Mouse (Mus musculus) liver, embryonic 14.5 days (tissue): ENCODE measurements around the gene Ybx1. TPM values are rescaled to one million over a fixed set of nuclear protein-coding genes. Genes with fewer than 3 reads are reported as not detected.

ENCODE experiments used
- ATAC-seq: fragments of 200-750 bp; cut with Nextera tagmentation; 2 replicates; pipeline ENCODE4 v1.8.0; 2017; ENCODE audit warnings: moderate number of reproducible peaks, mild to moderate bottlenecking, moderate library complexity; ENCODE audit not compliant: insufficient read depth
- DNase-seq, 3 experiments: peaks; one replicate each; pipeline ENCODE4 v3.0.0-alpha.2; 2012 to 2013; ENCODE audit warnings: low read depth in 3 of 3, low spot score in 3 of 3
- H3K27ac ChIP-seq: fragments of 300-500 bp; sonication (generic); 2 replicates; pipeline ENCODE4 v1.5.1; 2014; ENCODE audit warnings: moderate library complexity, mild to moderate bottlenecking, control low read depth, inconsistent platforms
- H3K27me3 ChIP-seq: fragments of 300-500 bp; sonication (generic); 2 replicates; pipeline ENCODE4 v1.6.1; 2014; ENCODE audit warnings: mild to moderate bottlenecking, low read length, moderate library complexity; ENCODE audit not compliant: control insufficient read depth, insufficient read depth
- H3K36me3 ChIP-seq: fragments of 300-500 bp; sonication (generic); replicated peaks from 2 replicates; pipeline ENCODE4 v1.6.1; 2014; ENCODE audit warnings: low read depth; ENCODE audit not compliant: control insufficient read depth, insufficient read depth
- H3K4me1 ChIP-seq, 2 experiments: fragments of 200-500 bp in 1 of 2; fragments of 300-500 bp in 1 of 2; sonication (generic) in 1 of 2; replicated peaks; 2 replicates each; pipeline ENCODE4 v1.6.1; 2012 to 2014; ENCODE audit warnings: antibody characterized with exemption in 1 of 2, inconsistent platforms in 1 of 2, low read length in 1 of 2; ENCODE audit not compliant: control insufficient read depth in 2 of 2, insufficient read depth in 2 of 2
- H3K4me2 ChIP-seq: fragments of 300-500 bp; sonication (generic); 2 replicates; pipeline ENCODE4 v1.6.1; 2014; ENCODE audit warnings: low read depth, mild to moderate bottlenecking, control low read depth, moderate library complexity
- H3K4me3 ChIP-seq, 2 experiments: fragments of 200-500 bp in 1 of 2; fragments of 300-500 bp in 1 of 2; sonication (generic) in 1 of 2; 2 replicates each; pipeline ENCODE4 v1.5.1; 2012 to 2014; ENCODE audit warnings: low read depth in 2 of 2, low read length in 2 of 2, mild to moderate bottlenecking in 2 of 2, control low read depth in 1 of 2, inconsistent platforms in 1 of 2, moderate library complexity in 1 of 2; ENCODE audit not compliant: insufficient read depth in 1 of 2
- H3K9ac ChIP-seq: fragments of 300-500 bp; sonication (generic); replicated peaks from 2 replicates; pipeline ENCODE4 v1.6.1; 2014; ENCODE audit warnings: mild to moderate bottlenecking, control low read depth, moderate library complexity
- H3K9me3 ChIP-seq: fragments of 300-500 bp; sonication (generic); 2 replicates; pipeline ENCODE4 v1.6.1; 2016; ENCODE audit warnings: low read length, mixed read lengths; ENCODE audit not compliant: control insufficient read depth
- CTCF ChIP-seq: IDR thresholded peaks from 2 replicates; pipeline ENCODE4 v1.5.1; 2016; ENCODE audit warnings: antibody characterized with exemption, low read depth, control low read depth
- EP300 ChIP-seq: IDR thresholded peaks from 2 replicates; pipeline ENCODE4 v1.6.1; 2016; ENCODE audit warnings: antibody characterized with exemption, low read depth
- WGBS: fragments of 180-500 bp; shearing (Covaris S2); extraction: QIAGEN DNeasy Blood & Tissue Kit; methylation state at CpG from one replicate; pipeline ENCODE4 v1.1.7; 2014; ENCODE audit not compliant: insufficient replicate concordance; 5-methylcytosine and 5-hydroxymethylcytosine counted together
- polyA plus RNA-seq, 2 experiments: library from polyadenylated mRNA; depleted of rRNA in 1 of 2; stranded (reverse) in 1 of 2; unstranded in 1 of 2; fragments of >200 nt; fragmentation: Nextera tagmentation in 1 of 2; extraction: Ambion mirVana in 1 of 2; gene quantifications; 2 replicates each; pipeline versions ENCODE4 v1.2.1 to v1.2.3; 2012 to 2014

Ybx1 gene
- polyA plus RNA-seq, 2 experiments, result 250 to 297 TPM

GRCm38 (mm10) chr4:119300761-119301160 lies 6.4 kb upstream of the Ybx1 start:
- WGBS, result 69% methylated on average over 3 of the region's 3 CpGs
- DNase-seq (no peak), ATAC-seq (no peak)
- TF ChIP-seq EP300 (no peak), CTCF (no peak)
- Histone ChIP-seq H3K36me3 (no peaks in the 10 kb centered on the region), H3K9me3 (no peaks in the 10 kb centered on the region), H3K9ac (no peak overlapping the region), H3K4me2 (no peak overlapping the region), H3K27me3 (no peaks in the 10 kb centered on the region), H3K4me3 (no peak overlapping the region), H3K27ac (no peak overlapping the region), H3K4me1 (no peaks in the 10 kb centered on the region)

GRCm38 (mm10) chr4:119297361-119297760 lies 3.0 kb upstream of the Ybx1 start:
- H3K27me3 ChIP-seq, result no peaks in the 10 kb centered on the region
- H3K27ac ChIP-seq, result no peak overlapping the region
- H3K4me3 ChIP-seq, result no peak overlapping the region
- H3K9ac ChIP-seq, result no peak overlapping the region
- TF ChIP-seq EP300, result no peak
- no peak for TF ChIP-seq CTCF
- no peaks in the 10 kb centered on the region; the same call in 1 of the 2 replicates for H3K36me3 ChIP-seq
- H3K4me2 ChIP-seq, result no peak overlapping the region
- 62% methylated on average over 2 of the region's 2 CpGs for WGBS
- DNase-seq (no peak), ATAC-seq (no peak)
- H3K4me1 ChIP-seq, result peaks cover 5 to 7% of the 10 kb centered on the region in 2 experiments
- H3K9me3 ChIP-seq, result no peaks in the 10 kb centered on the region

- Histone ChIP-seq H3K27ac (peak overlapping the region; percentile 20), H3K4me1 (peaks cover 7 to 8% of the 10 kb centered on the region in 2 experiments), H3K4me2 (peak overlapping the region; percentile 86), H3K27me3 (no peaks in the 10 kb centered on the region), H3K36me3 (peaks cover 2% of the 10 kb centered on the region), H3K9me3 (no peaks in the 10 kb centered on the region), H3K4me3 (peak overlapping the region; percentile 64 to 92), H3K9ac (peak overlapping the region; percentile 64)
- TF ChIP-seq CTCF (no peak), EP300 (no peak)
- ATAC-seq (no peak), DNase-seq (no peak)
- 4% methylated on average over 6 of the region's 6 CpGs for WGBS
Observed at GRCm38 (mm10) chr4:119295134-119295453, 690 bp upstream of the Ybx1 start.

- under 1% methylated on average over 78 of the region's 80 CpGs for WGBS
- Histone ChIP-seq H3K27ac (peak overlapping the region; percentile 61), H3K27me3 (no peaks in the 10 kb centered on the region), H3K4me2 (peak overlapping the region; percentile 99), H3K4me1 (peaks cover 9 to 10% of the 10 kb centered on the region in 2 experiments), H3K9ac (peak overlapping the region; percentile 87), H3K36me3 (peaks cover 8% of the 10 kb centered on the region), H3K9me3 (no peaks in the 10 kb centered on the region), H3K4me3 (peak overlapping the region; percentile 92 to 99)
- ATAC-seq, result peak; percentile 25; the same call in 1 of the 2 replicates
- no peak for DNase-seq
- TF ChIP-seq CTCF (no peak), EP300 (no peak)
Observed at GRCm38 (mm10) chr4:119293574-119294258, 688 bp downstream of the Ybx1 start.

- no peak for ATAC-seq
Observed at GRCm38 (mm10) chr4:119292771-119293573, 1.4 kb downstream of the Ybx1 start.

More at GRCm38 (mm10) chr4:119292771-119293573, 1.4 kb downstream of the Ybx1 start:
- Histone ChIP-seq H3K27me3 (no peaks in the 10 kb centered on the region), H3K27ac (peak overlapping the region; percentile 61), H3K36me3 (peaks cover 13% of the 10 kb centered on the region), H3K4me3 (peak overlapping the region; percentile 92 to 99), H3K9ac (peak overlapping the region; percentile 87), H3K9me3 (no peaks in the 10 kb centered on the region), H3K4me2 (peak overlapping the region; percentile 99), H3K4me1 (peaks cover 10 to 12% of the 10 kb centered on the region in 2 experiments)
- peak in 2 of 3 experiments; percentile 46 to 51 for DNase-seq
- under 1% methylated on average over 24 of the region's 24 CpGs for WGBS
- no peak for TF ChIP-seq CTCF
- TF ChIP-seq EP300, result no peak
